ENCODE assay signal across 8 mouse cellular contexts in the genomic region with DNA sequence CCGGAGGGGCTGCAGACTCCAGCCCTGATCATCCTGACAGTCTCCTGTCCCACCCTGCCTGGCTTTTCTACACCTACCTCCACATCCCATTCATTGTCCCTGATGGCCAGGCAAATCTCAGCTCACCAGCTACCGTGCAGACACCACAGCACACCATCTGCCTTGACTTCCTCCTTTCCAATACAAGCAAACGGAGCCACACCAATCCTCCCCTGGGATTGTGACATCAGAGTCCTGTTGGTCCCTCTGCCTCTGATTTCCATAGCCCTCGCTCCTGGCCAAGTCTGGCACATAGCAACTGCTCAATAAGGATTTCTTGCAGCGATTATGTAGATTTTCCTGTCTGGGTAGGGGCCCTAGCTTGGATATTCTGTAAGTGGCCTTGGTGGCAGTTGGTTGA. TPM values are rescaled to one million over a fixed set of nuclear protein-coding genes. Genes with fewer than 3 reads are reported as not detected.
DNase-seq lines count a peak whose midpoint lies in the region; ATAC-seq lines count a peak whose summit lies in the region.

TSS of gene Cox19 (minus strand) at position 285 of the 400 bp plus-strand sequence.

- peaks cover 6% of the 10 kb centered on the region; the same call in 1 of the 2 replicates for H3K27me3 ChIP-seq in kidney, embryonic 14.5 days (ENCODE audit: control insufficient read depth, insufficient read depth, low read length)
- peaks cover 21% of the 10 kb centered on the region; the same call in 1 of the 2 replicates for H3K27me3 ChIP-seq in midbrain, embryonic 12.5 days

- H3K4me3 ChIP-seq in kidney, embryonic 14.5 days (ENCODE audit: low read length) = no peak within 1 kb of the TSS
- H3K4me3 ChIP-seq in midbrain, embryonic 12.5 days = no peak within 1 kb of the TSS

- H3K4me1 ChIP-seq in kidney, embryonic 14.5 days (ENCODE audit: control insufficient read depth, insufficient read depth, low read length) = peaks cover 6% of the 10 kb centered on the region
- H3K4me1 ChIP-seq in midbrain, embryonic 12.5 days = peaks cover 9% of the 10 kb centered on the region; the same call in 1 of the 2 replicates

- H3K36me3 ChIP-seq in kidney, embryonic 14.5 days (ENCODE audit: control insufficient read depth, insufficient read depth, low read length) = no peaks in the 10 kb centered on the region
- H3K36me3 ChIP-seq in midbrain, embryonic 12.5 days = no peaks in the 10 kb centered on the region

- no peak for ATAC-seq in kidney, embryonic 14.5 days (ENCODE audit: low FRiP score, low TSS enrichment)
- ATAC-seq in midbrain, embryonic 12.5 days (ENCODE audit: low FRiP score, low read depth) = no peak

- no peak within 1 kb of the TSS for H3K4me2 ChIP-seq in kidney, embryonic 14.5 days (replicated peaks; ENCODE audit: low read depth, low read length)
- no peak within 1 kb of the TSS for H3K4me2 ChIP-seq in midbrain, embryonic 12.5 days (replicated peaks)

- no peak for DNase-seq in kidney, postnatal 25 days
- DNase-seq in adrenal gland, postnatal 25 days = no peak
- DNase-seq in gastrocnemius, postnatal 4 days (ENCODE audit: low spot score in 2 of 2) = no peak
- DNase-seq in large intestine, adult 2 months (ENCODE audit: low read depth, low spot score) = no peak
- no peak for DNase-seq in right cerebral cortex, postnatal 14 days
- no peak for DNase-seq in lung, postnatal 36 days

- 33% methylated on average over 5 of the region's 5 CpGs for WGBS in kidney, embryonic 14.5 days
- WGBS in large intestine, adult 2 months = 17% methylated on average over 5 of the region's 5 CpGs
- 60% methylated on average over 5 of the region's 5 CpGs for WGBS in midbrain, embryonic 12.5 days

- no peak within 1 kb of the TSS for H3K27ac ChIP-seq in kidney, embryonic 14.5 days (ENCODE audit: low read depth, low read length)
- no peak within 1 kb of the TSS for H3K27ac ChIP-seq in midbrain, embryonic 12.5 days (replicated peaks)

- H3K9me3 ChIP-seq in kidney, embryonic 14.5 days (ENCODE audit: control insufficient read depth, low read length) = no peaks in the 10 kb centered on the region
- H3K9me3 ChIP-seq in midbrain, embryonic 12.5 days = no peaks in the 10 kb centered on the region

- H3K9ac ChIP-seq in kidney, embryonic 14.5 days (ENCODE audit: low read depth, low read length) = no peak within 1 kb of the TSS
- H3K9ac ChIP-seq in midbrain, embryonic 12.5 days (replicated peaks) = no peak within 1 kb of the TSS

RNA-seq across cellular contexts. Expression of gene Cox19, which starts in this region (rescaled TPM):
- polyA plus RNA-seq in kidney, embryonic 14.5 days (2014; fragmentation: Nextera tagmentation; extraction: Ambion mirVana) = 105 and 119 TPM in 2 replicates
- 61.7 and 66.5 TPM in 2 replicates for total RNA-seq in adrenal gland, postnatal 25 days (2021)
- total RNA-seq in gastrocnemius, postnatal 4 days (2021) = 10 to 100 TPM; 58.0 to 61.4 TPM
- polyA plus RNA-seq in large intestine, adult 2 months (2012; rRNA removed) = 98.4 and 111 TPM in 2 replicates
- 121 and 125 TPM in 2 replicates for polyA plus RNA-seq in midbrain, embryonic 12.5 days (2016; fragmentation: Nextera tagmentation; extraction: Ambion mirVana)
